Mouse (Mus musculus) heart, adult 10 weeks (tissue): Measurements from ENCODE around the gene 3110040N11Rik. TPM values are rescaled to one million over a fixed set of nuclear protein-coding genes. Genes with fewer than 3 reads are reported as not detected.

ENCODE experiments used
- polyA plus RNA-seq: library from polyadenylated mRNA; stranded (reverse); fragments of 350-450 nt; fragmentation: Illumina TruSeq; extraction: RNeasy Lipid Tissue Mini Kit (QIAGEN cat#74804); gene quantifications from one replicate; pipeline ENCODE4 v1.2.3, GENCODE M21; 2014; ENCODE audit warnings: low read depth, low replicate concordance

Gene 3110040N11Rik
- 34.3 TPM for polyA plus RNA-seq

DNA sequence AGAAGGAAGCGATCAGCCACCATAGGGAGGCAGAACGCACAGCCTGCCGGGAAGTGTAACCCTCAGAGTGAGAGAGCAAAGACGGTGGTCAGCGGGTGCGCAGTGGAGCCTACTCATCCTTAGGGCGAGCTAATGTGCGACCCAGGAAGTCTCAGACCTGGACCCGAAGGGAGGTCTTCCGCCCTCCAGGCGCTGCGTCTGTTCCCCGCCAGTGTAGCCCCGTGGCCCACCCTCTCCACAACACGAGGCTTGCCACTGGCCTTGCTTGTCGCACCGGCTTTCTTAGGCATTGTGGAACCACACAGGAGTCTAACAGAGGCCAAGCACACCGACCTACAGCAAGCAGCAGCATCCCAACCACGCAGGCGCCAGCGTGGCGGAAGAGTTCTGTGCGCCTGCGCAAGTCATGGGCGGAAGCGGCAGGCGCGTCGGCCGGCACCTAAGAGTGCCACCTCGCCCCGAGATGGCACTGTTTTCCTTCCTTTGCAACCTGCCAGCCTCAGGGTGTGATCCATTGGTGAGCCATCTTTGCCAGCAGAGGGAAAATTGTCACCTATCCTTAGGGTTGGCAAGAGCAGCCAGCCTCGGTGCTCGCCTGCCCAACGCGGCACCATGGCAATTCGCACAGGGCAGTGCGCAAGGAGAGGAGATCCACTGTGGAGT lies at the start of gene 3110040N11Rik:
Gene 3110040N11Rik, minus strand, starts transcription at position 384 of the 663 bp plus-strand sequence.

DNA sequence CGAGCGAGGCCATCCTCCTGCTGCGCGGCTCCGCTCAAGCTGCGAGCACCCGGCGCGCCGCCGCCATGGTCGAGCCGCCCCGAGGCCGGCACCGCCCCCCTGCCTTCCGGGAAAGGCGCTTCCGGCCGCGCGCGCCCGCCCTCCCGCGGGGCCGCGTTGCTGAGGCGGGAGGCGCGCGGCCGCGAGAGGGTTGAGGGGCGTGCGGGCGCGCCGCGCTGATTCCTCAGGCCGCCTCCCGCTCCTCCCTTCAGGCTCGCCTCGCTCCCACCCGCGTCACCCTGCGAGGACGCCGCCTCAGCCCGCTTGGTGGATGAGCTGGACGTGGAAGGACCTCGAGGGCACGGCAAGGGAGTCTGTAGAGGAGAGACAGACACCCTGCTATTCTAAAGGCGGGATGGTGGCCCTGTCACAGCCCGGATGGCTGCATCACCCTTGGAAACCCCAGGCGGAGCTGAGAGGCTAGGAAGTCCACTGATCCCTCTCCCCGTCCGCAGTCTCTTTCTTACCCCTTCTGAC lies 40.2 kb upstream of the 3110040N11Rik start, which contains the start of gene Btbd1:
Gene Btbd1, minus strand, starts transcription at position 53 of the 516 bp plus-strand sequence.

DNA sequence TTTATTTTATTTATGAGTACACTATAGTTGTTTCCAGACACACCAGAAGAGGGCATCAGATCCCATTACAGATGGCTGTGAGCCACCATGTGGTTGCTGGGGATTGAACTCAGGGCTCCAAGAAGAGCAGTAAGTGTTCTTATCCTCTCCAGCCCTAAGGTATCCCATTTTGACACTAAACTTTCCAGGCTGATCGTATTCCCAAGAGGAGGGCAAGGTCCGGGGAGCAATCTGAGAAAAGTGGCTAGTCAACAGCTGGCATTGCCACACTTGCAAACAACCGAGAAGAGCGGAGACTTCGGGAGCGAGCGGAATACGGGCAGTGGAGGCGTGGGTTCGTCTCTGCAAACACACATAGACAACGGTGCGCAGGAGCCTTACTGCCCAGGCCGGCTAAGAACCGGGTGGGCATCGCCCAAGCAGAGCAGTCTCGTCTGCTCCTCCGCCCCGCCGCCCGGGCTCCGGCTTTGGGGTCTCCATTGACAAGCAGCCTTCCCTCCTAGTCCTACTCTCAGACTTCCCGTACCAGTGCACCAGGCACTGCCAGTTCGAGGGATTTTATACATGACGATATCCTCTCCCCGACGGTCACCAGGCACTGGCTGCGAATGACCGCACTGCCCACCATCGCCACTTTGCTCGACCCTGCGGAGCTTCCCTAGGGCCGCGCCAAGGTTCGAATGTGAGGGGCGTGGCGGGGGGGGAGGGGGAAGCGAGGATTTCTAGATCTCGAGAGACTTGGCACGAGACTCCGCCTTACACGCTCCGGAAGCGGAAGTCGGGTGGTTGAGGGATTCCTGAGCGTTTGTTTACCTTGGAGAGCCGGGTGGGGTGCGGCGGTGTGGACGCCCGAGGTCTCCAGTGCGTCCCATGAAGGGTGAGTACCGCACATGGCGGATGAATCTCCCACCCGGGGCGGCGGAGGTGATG lies 26.8 kb downstream of the 3110040N11Rik start, which contains the start of gene Ramac:
Gene Ramac, plus strand, starts transcription at position 746 of the 930 bp plus-strand sequence.

Other genes with a start within 250 kb of the 3110040N11Rik start
- gene Fsd2, start 222.5 kb downstream of the 3110040N11Rik start, polyA plus RNA-seq = 169 TPM
- 8.9 TPM for gene Whamm, start 218.2 kb downstream of the 3110040N11Rik start, polyA plus RNA-seq
- gene Homer2, start 82.0 kb downstream of the 3110040N11Rik start, polyA plus RNA-seq = 54.0 TPM
- 47.9 TPM for gene Ramac, start 26.6 kb downstream of the 3110040N11Rik start, polyA plus RNA-seq
- 136 TPM for gene Btbd1, start 40.0 kb upstream of the 3110040N11Rik start, polyA plus RNA-seq
- not detected for gene Gm10160, start 66.3 kb upstream of the 3110040N11Rik start, polyA plus RNA-seq
- gene Tm6sf1, start 69.5 kb upstream of the 3110040N11Rik start, polyA plus RNA-seq = 12.3 TPM
- gene Hdgfl3, start 145.0 kb upstream of the 3110040N11Rik start, polyA plus RNA-seq = 7.1 TPM
- 1.4 TPM for gene Bnc1, start 202.8 kb upstream of the 3110040N11Rik start, polyA plus RNA-seq